Mouse (Mus musculus): ENCODE measurements around the gene Heatr4. TPM values are rescaled to one million over a fixed set of nuclear protein-coding genes. Genes with fewer than 3 reads are reported as not detected.

Heatr4 gene
- polyA plus RNA-seq, 1 experiment = not detected

GRCm38 (mm10) chr12:83925160-83925703 is 59.4 kb downstream of the Heatr4 start:
- no peak overlapping the region for H3K27ac ChIP-seq (ENCODE audit: insufficient read depth, low read length)
- no peaks in the 10 kb centered on the region for H3K27me3 ChIP-seq (ENCODE audit: control insufficient read depth, insufficient read depth, low read length)
- no peaks in the 10 kb centered on the region for H3K36me3 ChIP-seq (ENCODE audit: control insufficient read depth, insufficient read depth, low read length)
- no peak for DNase-seq (ENCODE audit: low read depth in 1 of 2, low spot score in 2 of 2)
- 89% methylated on average over 7 of the region's 7 CpGs for WGBS
- H3K4me1 ChIP-seq (ENCODE audit: control insufficient read depth, insufficient read depth, insufficient read length) = peaks cover 17% of the 10 kb centered on the region
- no peak for TF ChIP-seq CTCF (IDR thresholded peaks at IDR 0.05; ENCODE audit: extremely low read depth, insufficient read depth, insufficient read length, insufficient replicate concordance)
- TF ChIP-seq POLR2A (IDR thresholded peaks at IDR 0.05; ENCODE audit: low read depth, low read length) = no peak
- no peak overlapping the region for H3K4me3 ChIP-seq (ENCODE audit: extremely low read depth, insufficient read depth, insufficient read length)

GRCm38 (mm10) chr12:83924332-83924731 is 60.3 kb downstream of the Heatr4 start:
- no peaks in the 10 kb centered on the region for H3K27me3 ChIP-seq (ENCODE audit: control insufficient read depth, insufficient read depth, low read length)
- H3K27ac ChIP-seq (ENCODE audit: insufficient read depth, low read length) = no peak overlapping the region
- no peaks in the 10 kb centered on the region for H3K36me3 ChIP-seq (ENCODE audit: control insufficient read depth, insufficient read depth, low read length)
- no peak for DNase-seq (ENCODE audit: low read depth in 1 of 2, low spot score in 2 of 2)
- H3K4me1 ChIP-seq (ENCODE audit: control insufficient read depth, insufficient read depth, insufficient read length) = peaks cover 13% of the 10 kb centered on the region
- no peak overlapping the region for H3K4me3 ChIP-seq (ENCODE audit: extremely low read depth, insufficient read depth, insufficient read length)
- WGBS = 87% methylated on average over 3 of the region's 3 CpGs
- TF ChIP-seq POLR2A (IDR thresholded peaks at IDR 0.05; ENCODE audit: low read depth, low read length) = no peak
- no peak for TF ChIP-seq CTCF (IDR thresholded peaks at IDR 0.05; ENCODE audit: extremely low read depth, insufficient read depth, insufficient read length, insufficient replicate concordance)

- Histone ChIP-seq H3K27ac (ENCODE audit: insufficient read depth, low read length) (no peak overlapping the region), H3K4me3 (ENCODE audit: extremely low read depth, insufficient read depth, insufficient read length) (no peak overlapping the region), H3K27me3 (ENCODE audit: control insufficient read depth, insufficient read depth, low read length) (no peaks in the 10 kb centered on the region), H3K36me3 (ENCODE audit: control insufficient read depth, insufficient read depth, low read length) (no peaks in the 10 kb centered on the region), H3K4me1 (ENCODE audit: control insufficient read depth, insufficient read depth, insufficient read length) (peaks cover 12% of the 10 kb centered on the region)
- DNase-seq (ENCODE audit: low read depth in 1 of 2, low spot score in 2 of 2) = no peak
- 91% methylated on average over 1 of the region's 1 CpGs for WGBS
- no peak for TF ChIP-seq CTCF (IDR thresholded peaks at IDR 0.05; ENCODE audit: extremely low read depth, insufficient read depth, insufficient read length, insufficient replicate concordance)
- TF ChIP-seq POLR2A (IDR thresholded peaks at IDR 0.05; ENCODE audit: low read depth, low read length) = no peak
Measured at GRCm38 (mm10) chr12:83923486-83923859, 61.2 kb downstream of the Heatr4 start.

GRCm38 (mm10) chr12:83922724-83923485 is 61.7 kb downstream of the Heatr4 start:
- Histone ChIP-seq H3K36me3 (ENCODE audit: control insufficient read depth, insufficient read depth, low read length) (no peaks in the 10 kb centered on the region), H3K4me1 (ENCODE audit: control insufficient read depth, insufficient read depth, insufficient read length) (peaks cover 10% of the 10 kb centered on the region), H3K27me3 (ENCODE audit: control insufficient read depth, insufficient read depth, low read length) (no peaks in the 10 kb centered on the region), H3K27ac (ENCODE audit: insufficient read depth, low read length) (no peak overlapping the region), H3K4me3 (ENCODE audit: extremely low read depth, insufficient read depth, insufficient read length) (no peak overlapping the region)
- WGBS = 65% methylated on average over 8 of the region's 8 CpGs
- no peak for DNase-seq (ENCODE audit: low read depth in 1 of 2, low spot score in 2 of 2)
- TF ChIP-seq CTCF (IDR thresholded peaks at IDR 0.05; ENCODE audit: extremely low read depth, insufficient read depth, insufficient read length, insufficient replicate concordance) = no peak
- no peak for TF ChIP-seq POLR2A (IDR thresholded peaks at IDR 0.05; ENCODE audit: low read depth, low read length)

GRCm38 (mm10) chr12:83921535-83922381 is 62.9 kb downstream of the Heatr4 start, which contains the start of gene Numb:
Gene Numb, minus strand, starts transcription at chr12:83921934.
- peak; percentile 88 for TF ChIP-seq POLR2A (IDR thresholded peaks at IDR 0.05; ENCODE audit: low read depth, low read length)
- TF ChIP-seq CTCF (IDR thresholded peaks at IDR 0.05; ENCODE audit: extremely low read depth, insufficient read depth, insufficient read length, insufficient replicate concordance) = no peak
- no peaks in the 10 kb centered on the region for H3K27me3 ChIP-seq (ENCODE audit: control insufficient read depth, insufficient read depth, low read length)
- peak; percentile 96 to 98 for DNase-seq (ENCODE audit: low read depth in 1 of 2, low spot score in 2 of 2)
- H3K27ac ChIP-seq (ENCODE audit: insufficient read depth, low read length) = peak within 1 kb of the TSS; percentile 76
- peaks cover 6% of the 10 kb centered on the region; the same call in 1 of the 2 replicates for H3K4me1 ChIP-seq (ENCODE audit: control insufficient read depth, insufficient read depth, insufficient read length)
- 1% methylated on average over 60 of the region's 63 CpGs for WGBS
- peak within 1 kb of the TSS; percentile 72 for H3K4me3 ChIP-seq (ENCODE audit: extremely low read depth, insufficient read depth, insufficient read length)
- H3K36me3 ChIP-seq (ENCODE audit: control insufficient read depth, insufficient read depth, low read length) = no peaks in the 10 kb centered on the region

- H3K4me1 ChIP-seq (ENCODE audit: control insufficient read depth, insufficient read depth, insufficient read length) = peaks cover 6% of the 10 kb centered on the region; the same call in 1 of the 2 replicates
- TF ChIP-seq POLR2A (IDR thresholded peaks at IDR 0.05; ENCODE audit: low read depth, low read length) = no peak
- DNase-seq (ENCODE audit: low read depth in 1 of 2, low spot score in 2 of 2) = peak in 1 of 2 experiments; percentile 29
- 8% methylated on average over 31 of the region's 31 CpGs for WGBS
- no peak overlapping the region for H3K27ac ChIP-seq (ENCODE audit: insufficient read depth, low read length)
- H3K4me3 ChIP-seq (ENCODE audit: extremely low read depth, insufficient read depth, insufficient read length) = peak overlapping the region; percentile 71
- H3K36me3 ChIP-seq (ENCODE audit: control insufficient read depth, insufficient read depth, low read length) = no peaks in the 10 kb centered on the region
- no peaks in the 10 kb centered on the region for H3K27me3 ChIP-seq (ENCODE audit: control insufficient read depth, insufficient read depth, low read length)
Measured at GRCm38 (mm10) chr12:83920721-83921441, 63.8 kb downstream of the Heatr4 start.
